Mouse (Mus musculus): Measurements from ENCODE around the gene Cox4i2.

- TF ChIP-seq CTCF (IDR thresholded peaks at IDR 0.05; ENCODE audit: low read depth, low read length) (no peak), TAL1 (conservative IDR thresholded peaks at IDR 0.05; ENCODE audit: low read depth, low read length) (no peak), GATA1 (IDR thresholded peaks at IDR 0.05; ENCODE audit: borderline replicate concordance, low read length) (no peak), POLR2AphosphoS5 (IDR thresholded peaks at IDR 0.05; ENCODE audit: insufficient replicate concordance, low read depth, low read length) (no peak)
These were observed 18.3 kb downstream of the Cox4i2 start for GRCm38 (mm10) chr2:152772231-152772630.
